Mouse (Mus musculus) inflammation-experienced regulatory T-cells (primary cell): ENCODE measurements around the gene Sdf2. TPM values are rescaled to one million over a fixed set of nuclear protein-coding genes. Genes with fewer than 3 reads are reported as not detected.

Experiments
- polyA plus RNA-seq, 2 experiments: library from polyadenylated mRNA; unstranded; fragments of 100-300 nt; shearing (Covaris generic); gene quantifications; one replicate each; pipeline ENCODE4 v1.2.1; 2017

The Sdf2 gene
- polyA plus RNA-seq: 100 to 1,000 TPM in 1 of 2 experiments, 10 to 100 TPM in 1; 85.9 to 108 TPM

GRCm38 (mm10) chr11:78245627-78246317, at the start of gene Sdf2, which contains the start of gene Supt6:
TSS of gene Sdf2 (plus strand) at chr11:78245746.
TSS of gene Supt6 (minus strand) at chr11:78245987.

DNA sequence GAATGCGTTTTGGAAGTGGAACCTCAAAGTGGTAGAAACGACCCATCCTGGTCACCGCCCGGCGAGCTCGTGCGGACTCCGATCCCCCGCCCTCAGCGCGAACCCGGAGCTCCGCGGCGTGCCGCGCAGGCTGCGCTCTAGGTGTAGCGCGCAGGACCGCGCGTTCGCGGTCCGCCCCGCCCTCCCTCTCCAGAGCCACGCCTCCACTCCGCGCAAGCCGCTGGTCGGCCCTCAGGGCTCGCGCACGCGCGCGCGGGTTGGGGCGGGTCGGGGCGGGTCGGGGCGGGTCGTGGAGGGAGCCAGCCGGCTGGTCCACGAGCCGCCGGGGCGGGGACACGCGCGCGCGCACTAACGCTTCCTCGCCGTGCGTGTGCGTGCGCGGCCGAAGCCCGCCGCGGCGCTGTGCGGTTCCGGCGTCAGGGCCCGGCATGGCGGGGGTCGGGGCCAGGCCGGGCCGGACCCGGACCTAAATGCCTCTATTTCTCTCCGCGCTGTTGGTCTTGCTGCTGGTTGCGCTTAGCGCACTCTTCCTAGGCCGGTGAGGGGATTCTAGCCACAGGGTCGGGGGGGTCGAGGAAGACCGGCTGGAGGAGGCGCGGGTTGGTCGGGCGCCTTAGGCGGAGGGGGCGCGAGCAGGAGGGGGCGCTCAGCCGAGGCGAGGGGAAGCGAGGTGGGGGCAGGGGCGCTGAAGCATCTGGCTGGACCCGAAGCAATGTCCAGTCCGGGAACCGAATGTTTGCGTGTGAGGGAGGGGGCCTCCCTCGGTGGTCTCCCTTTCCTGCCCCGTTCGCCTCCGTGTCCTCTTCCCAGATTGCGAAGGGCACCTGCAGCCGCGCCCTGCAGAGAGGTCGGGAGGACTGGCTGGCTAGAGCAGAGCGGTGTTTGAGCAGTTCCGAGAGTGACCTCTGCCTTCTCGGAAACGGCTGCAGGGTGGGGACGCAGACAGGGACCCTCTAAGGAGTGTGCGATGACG, 16.1 kb downstream of the Sdf2 start, which contains the start of gene 2610507B11Rik:
2610507B11Rik (plus strand) TSS at position 373 of the 973 bp plus-strand sequence.

GRCm38 (mm10) chr11:78290654-78291053, 45.1 kb downstream of the Sdf2 start, which contains the start of gene BC030499:
TSS of gene BC030499 (plus strand) at chr11:78290841.

DNA sequence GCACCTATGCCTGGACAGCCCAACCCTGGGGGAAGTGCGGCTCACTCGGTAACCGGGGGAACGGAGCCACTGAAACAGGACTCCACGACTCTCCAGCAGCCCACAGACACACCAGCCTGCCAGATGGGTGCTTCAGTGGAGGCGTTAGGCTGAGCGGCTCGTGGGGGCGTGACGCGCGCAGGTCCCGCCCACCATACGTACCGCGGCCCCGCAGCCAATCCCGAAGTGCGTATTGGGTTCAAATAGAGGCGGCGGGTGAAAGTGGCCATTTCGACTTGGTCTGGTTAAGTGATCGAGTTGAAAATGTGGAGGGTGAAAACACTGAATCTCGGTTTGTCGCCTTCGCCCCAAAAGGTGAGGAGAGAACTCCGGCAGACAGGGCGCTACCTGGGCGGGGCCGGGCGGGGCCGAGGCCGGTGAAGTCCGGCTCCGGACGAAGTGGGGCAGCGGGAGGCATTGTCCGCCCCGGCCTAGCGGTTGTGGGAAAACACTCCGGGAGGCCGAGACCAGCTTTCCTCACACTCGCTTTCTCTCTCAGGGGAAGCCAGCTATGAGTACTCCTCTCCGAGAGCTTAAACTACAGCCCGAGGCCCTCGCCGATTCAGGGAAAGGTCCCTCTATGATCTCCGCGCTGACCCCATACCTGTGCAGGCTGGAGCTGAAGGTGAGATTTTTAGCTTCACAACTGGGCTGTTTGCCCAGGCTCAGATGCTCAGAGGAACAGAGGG, 56.0 kb downstream of the Sdf2 start, which contains the start of gene Spag5:
Spag5 (plus strand) TSS at position 173 of the 728 bp plus-strand sequence.

Other genes with a start within 250 kb of the Sdf2 start
- gene Dhrs13, start 213.5 kb upstream of the Sdf2 start, polyA plus RNA-seq: 10 to 100 TPM in 1 of 2 experiments, 1 to 10 TPM in 1; 3.5 to 11.3 TPM
- gene Flot2, start 207.8 kb upstream of the Sdf2 start, polyA plus RNA-seq: 10 to 100 TPM; 45.2 to 46.9 TPM
- 10 to 100 TPM; 35.2 to 42.6 TPM for gene Eral1, start 165.4 kb upstream of the Sdf2 start, polyA plus RNA-seq
- 10 to 100 TPM; 16.4 to 22.2 TPM for gene Fam222b, start 151.1 kb upstream of the Sdf2 start, polyA plus RNA-seq
- gene Traf4, start 80.2 kb upstream of the Sdf2 start, polyA plus RNA-seq: 10 to 100 TPM; 37.7 to 41.3 TPM
- 10 to 100 TPM; 10.2 to 10.5 TPM for gene Nek8, start 69.1 kb upstream of the Sdf2 start, polyA plus RNA-seq
- gene Tlcd1, start 69.0 kb upstream of the Sdf2 start, polyA plus RNA-seq: 1 to 10 TPM; 3.2 to 3.4 TPM
- gene Rpl23a, start 62.2 kb upstream of the Sdf2 start, polyA plus RNA-seq: 1,000 to 10,000 TPM; 1,229 to 1,373 TPM
- gene Rab34, start 57.3 kb upstream of the Sdf2 start, polyA plus RNA-seq: 1 to 10 TPM; 1.6 to 3.9 TPM
- gene Proca1, start 52.4 kb upstream of the Sdf2 start, polyA plus RNA-seq: 1 to 10 TPM in 1 of 2 experiments, under 1 TPM in 1; 0.71 to 3.6 TPM
- gene Supt6, start 241 bp downstream of the Sdf2 start, polyA plus RNA-seq: 10 to 100 TPM; 35.7 to 38.9 TPM
- 10 to 100 TPM; 70.9 to 82.1 TPM for gene 2610507B11Rik, start 16.0 kb downstream of the Sdf2 start, polyA plus RNA-seq
- 1 to 10 TPM in 1 of 2 experiments, under 1 TPM in 1; 0.61 to 1.1 TPM for gene BC030499, start 45.1 kb downstream of the Sdf2 start, polyA plus RNA-seq
- 1 to 10 TPM; 1.8 to 2.6 TPM for gene Spag5, start 55.8 kb downstream of the Sdf2 start, polyA plus RNA-seq
- gene Aldoc, start 77.2 kb downstream of the Sdf2 start, polyA plus RNA-seq: 10 to 100 TPM in 1 of 2 experiments, 1 to 10 TPM in 1; 4.7 to 11.9 TPM
- 100 to 1,000 TPM in 1 of 2 experiments, 10 to 100 TPM in 1; 97.8 to 113 TPM for gene Pigs, start 82.7 kb downstream of the Sdf2 start, polyA plus RNA-seq
- gene Unc119, start 97.7 kb downstream of the Sdf2 start, polyA plus RNA-seq: 10 to 100 TPM; 58.4 to 82.5 TPM
- gene Foxn1, start 140.8 kb downstream of the Sdf2 start, polyA plus RNA-seq: under 1 TPM; 0.30 to 0.45 TPM
- not detected for gene Slc13a2, start 176.5 kb downstream of the Sdf2 start, polyA plus RNA-seq
- gene Slc46a1, start 220.0 kb downstream of the Sdf2 start, polyA plus RNA-seq: 1 to 10 TPM; 2.6 to 3.1 TPM